Mouse (Mus musculus) MEL-GATA-1-ER (cell line): ENCODE data around the gene Lrrc75b.

Source experiments
- DNase-seq: peaks from one replicate; pipeline ENCODE4 v3.0.0-alpha.2; 2012; ENCODE audit warnings: low read depth; ENCODE audit errors: extremely low read depth

Lrrc75b gene

GRCm38 (mm10) chr10:75503692-75504091, 56.4 kb downstream of the Lrrc75b start:
- no peak for DNase-seq

DNA sequence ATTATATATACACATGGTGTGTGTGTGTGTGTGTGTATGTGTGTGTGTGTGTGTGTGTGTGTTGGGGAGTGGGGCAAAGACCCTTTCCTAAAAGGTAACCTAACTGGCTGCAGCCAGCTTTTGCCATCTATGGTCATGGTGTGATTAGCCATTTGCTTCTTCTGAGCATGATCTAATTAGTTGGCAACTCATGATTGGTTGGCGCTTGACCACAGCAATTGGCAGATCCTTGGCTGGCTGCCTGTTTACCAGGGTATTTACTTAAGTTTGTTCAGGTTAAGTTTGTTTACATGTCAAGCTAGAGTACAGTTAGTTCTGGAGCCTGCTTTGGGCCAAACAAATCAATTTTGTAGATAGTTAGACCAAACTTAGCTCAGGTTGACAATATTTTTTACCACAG, 58.5 kb downstream of the Lrrc75b start:
- no peak for DNase-seq

DNA sequence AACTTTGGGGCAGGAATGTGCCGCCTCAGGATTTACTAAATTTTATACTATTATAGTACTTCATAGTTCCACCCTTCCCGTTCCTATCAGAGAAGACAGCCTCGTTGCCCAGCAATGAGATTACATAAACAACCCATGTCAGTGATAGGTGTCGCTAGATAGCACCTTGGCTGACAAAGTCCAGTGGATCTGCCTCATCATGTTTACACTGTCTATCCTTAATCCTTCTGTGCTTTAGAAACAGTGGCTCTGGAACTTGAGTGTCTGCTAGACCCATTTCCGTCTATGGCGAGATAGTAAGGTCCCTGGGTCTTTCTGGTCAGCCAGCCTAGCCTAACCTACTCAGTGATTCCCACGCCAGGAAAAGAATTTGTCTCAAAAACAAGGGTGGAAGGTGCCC, 59.8 kb downstream of the Lrrc75b start:
- DNase-seq = no peak
